Mouse (Mus musculus) layer of hippocampus, adult 9-11 months (tissue): ENCODE results near the gene Fam205a4.
"Not testable (repeated sequence)": the region's sequence is repeated elsewhere in the genome, so short reads cannot be mapped to it uniquely, and the experiment has no call there.

ENCODE experiments used
- DNase-seq: peaks from one replicate; pipeline ENCODE4 v3.0.0; 2022

The Fam205a4 gene

DNA sequence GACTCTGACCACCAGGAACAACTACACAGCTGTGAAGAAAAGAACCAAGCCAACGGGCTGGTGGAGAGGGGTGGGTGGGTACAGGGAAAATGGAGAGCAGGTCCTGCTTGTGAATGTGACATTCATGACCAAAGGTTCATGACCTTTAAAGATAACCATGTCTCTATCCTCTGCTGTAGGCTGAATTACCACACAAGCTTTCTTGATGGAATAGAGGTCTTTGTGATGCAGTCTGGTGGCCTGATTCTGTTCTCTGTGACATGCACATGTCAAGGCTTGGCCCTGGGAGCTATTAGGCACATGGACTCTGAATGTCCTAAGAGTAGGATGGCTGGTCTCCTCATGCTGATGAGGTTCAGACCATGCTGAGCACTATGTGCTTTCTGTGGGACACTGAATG lies at the start of gene Fam205a4:
Gene Fam205a4, plus strand, starts transcription at position 301 of the 400 bp plus-strand sequence.
- DNase-seq = not testable (repeated sequence)

DNA sequence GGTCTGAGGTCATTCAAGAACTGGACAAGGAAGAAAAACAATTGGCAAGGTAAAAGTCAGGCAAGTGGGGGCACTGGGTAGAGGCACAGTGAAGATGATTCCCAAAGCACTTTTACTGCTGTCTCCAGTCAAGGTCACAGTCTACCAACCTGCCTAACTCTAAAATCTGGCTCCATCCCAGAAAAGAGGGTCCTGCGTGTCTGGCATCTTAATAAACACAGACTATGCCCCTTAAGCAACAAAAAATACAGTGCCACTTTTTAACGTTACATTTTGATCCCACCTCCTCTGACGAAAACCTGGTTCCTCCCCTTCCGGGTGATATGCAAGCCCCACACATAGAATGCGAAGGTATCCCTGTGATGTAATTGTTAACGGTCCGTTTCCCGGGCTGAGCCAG lies 24.6 kb upstream of the Fam205a4 start, which contains the start of gene Gm20878:
Gene Gm20878, plus strand, starts transcription at position 301 of the 400 bp plus-strand sequence.
- not testable (repeated sequence) for DNase-seq
